Mouse (Mus musculus): ENCODE measurements around the gene Lyrm1. TPM values are rescaled to one million over a fixed set of nuclear protein-coding genes. Genes with fewer than 3 reads are reported as not detected.
A peak's percentile ranks its signal among the peaks of the same experiment; 100 is the strongest.

Gene Lyrm1
- polyA plus RNA-seq, 1 experiment from 2014 or later, result 18.0 TPM

DNA sequence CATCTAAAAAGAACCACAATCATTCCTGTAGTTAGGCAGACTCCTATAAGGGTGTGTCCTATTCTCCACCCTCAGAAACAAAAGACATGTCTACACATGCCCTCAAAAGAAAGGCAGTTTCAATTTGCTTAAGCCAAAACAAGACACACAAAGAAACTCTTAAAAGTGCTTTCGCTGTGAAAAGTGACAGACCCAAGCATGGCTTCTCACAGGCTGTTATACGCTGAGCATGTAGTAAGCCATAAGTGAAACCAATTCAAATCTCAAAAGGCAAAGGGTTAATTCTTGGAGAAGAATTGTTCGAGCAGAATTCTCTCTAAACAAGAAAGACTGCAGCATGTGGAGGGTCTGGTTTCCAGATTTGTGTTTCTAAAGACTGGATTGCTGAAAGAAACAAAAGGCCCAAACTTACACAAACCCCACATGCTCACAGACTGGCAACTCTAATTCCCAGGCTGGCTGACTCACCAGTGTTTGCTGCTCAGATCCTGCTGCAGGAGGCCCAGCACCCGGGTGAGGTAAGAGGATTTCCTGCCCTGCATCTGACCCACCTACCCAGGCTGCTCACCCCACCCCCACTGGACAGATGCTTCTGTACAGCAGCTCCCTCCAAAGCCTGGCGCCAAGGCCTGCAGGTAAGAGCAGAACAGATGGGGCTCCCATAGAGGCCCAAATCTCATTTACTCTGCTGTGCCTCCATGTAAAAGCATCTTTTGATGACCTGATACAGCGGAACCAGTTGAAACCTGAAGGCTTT is 34.1 kb upstream of the Lyrm1 start:
- no peaks in the 10 kb centered on the region for H3K9me3 ChIP-seq
- peak overlapping the region; percentile 61 for H3K27ac ChIP-seq
- H3K9ac ChIP-seq, result no peak overlapping the region
- H3K4me1 ChIP-seq, result peaks cover 11% of the 10 kb centered on the region
- H3K36me3 ChIP-seq (replicated peaks), result 0 out of 2 replicates have a peak, but pooled peaks cover 2% of the 10 kb centered on the region
- peak; percentile 79 for ATAC-seq (replicated peaks)
- no peak overlapping the region for H3K4me3 ChIP-seq
- H3K4me2 ChIP-seq, result no peak overlapping the region
- 11% methylated on average over 6 of the region's 6 CpGs for WGBS
- H3K27me3 ChIP-seq (replicated peaks), result no peaks in the 10 kb centered on the region

DNA sequence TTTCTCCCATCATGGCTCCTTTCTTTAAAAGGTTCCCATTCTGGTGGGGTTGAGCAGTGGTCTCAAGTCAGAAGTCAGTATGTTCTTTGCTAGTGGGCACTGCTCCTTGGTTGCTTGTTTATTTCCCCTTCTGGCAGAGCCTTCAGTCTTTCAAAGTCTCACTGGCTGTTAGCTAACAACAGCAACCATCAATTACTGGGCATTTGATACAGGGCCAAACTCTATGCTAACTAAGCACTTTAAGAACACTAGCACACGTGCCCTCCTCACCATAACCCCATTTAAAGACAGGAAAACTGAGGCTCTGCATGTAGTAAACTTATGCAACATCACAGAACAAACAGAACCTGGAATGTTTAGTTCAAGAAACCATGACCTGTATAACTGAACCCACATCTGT is 33.5 kb upstream of the Lyrm1 start:
- no peak overlapping the region for H3K4me3 ChIP-seq
- no peak overlapping the region for H3K9ac ChIP-seq
- ATAC-seq (replicated peaks), result no peak; the same call in 1 of the 2 replicates
- no peak overlapping the region for H3K4me2 ChIP-seq
- 37% methylated on average over 1 of the region's 1 CpGs for WGBS
- no peaks in the 10 kb centered on the region for H3K9me3 ChIP-seq
- H3K4me1 ChIP-seq, result peaks cover 11% of the 10 kb centered on the region
- 0 out of 2 replicates have a peak, but pooled peaks cover 2% of the 10 kb centered on the region for H3K36me3 ChIP-seq (replicated peaks)
- peak overlapping the region; percentile 61; the same call in 1 of the 2 replicates for H3K27ac ChIP-seq
- H3K27me3 ChIP-seq (replicated peaks), result no peaks in the 10 kb centered on the region

DNA sequence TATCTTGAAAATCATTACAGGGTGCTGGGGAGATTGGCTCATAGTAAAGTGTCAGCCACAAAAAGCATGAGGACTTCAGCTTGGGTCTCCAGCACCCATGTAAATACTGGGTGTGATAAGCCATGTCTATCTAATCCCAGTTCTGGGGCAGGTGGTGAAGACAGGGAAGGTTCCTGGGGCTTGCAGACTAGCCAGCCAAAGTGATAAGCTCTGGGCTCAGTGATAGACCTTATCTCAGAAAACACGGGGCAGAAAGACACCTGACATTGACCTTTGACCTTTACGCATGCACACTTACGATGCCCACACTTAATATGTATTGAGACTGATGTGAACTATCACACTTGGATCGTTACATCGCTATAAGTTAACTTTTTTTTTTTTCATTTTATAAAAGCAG is 31.2 kb upstream of the Lyrm1 start:
- 90% methylated on average over 5 of the region's 5 CpGs for WGBS
- Histone ChIP-seq H3K4me3 (no peak overlapping the region), H3K9me3 (no peaks in the 10 kb centered on the region), H3K4me2 (no peak overlapping the region), H3K27me3 (replicated peaks) (no peaks in the 10 kb centered on the region), H3K9ac (no peak overlapping the region), H3K27ac (no peak overlapping the region), H3K36me3 (replicated peaks) (no peaks in the 10 kb centered on the region), H3K4me1 (peaks cover 11% of the 10 kb centered on the region)
- no peak for ATAC-seq (replicated peaks)

DNA sequence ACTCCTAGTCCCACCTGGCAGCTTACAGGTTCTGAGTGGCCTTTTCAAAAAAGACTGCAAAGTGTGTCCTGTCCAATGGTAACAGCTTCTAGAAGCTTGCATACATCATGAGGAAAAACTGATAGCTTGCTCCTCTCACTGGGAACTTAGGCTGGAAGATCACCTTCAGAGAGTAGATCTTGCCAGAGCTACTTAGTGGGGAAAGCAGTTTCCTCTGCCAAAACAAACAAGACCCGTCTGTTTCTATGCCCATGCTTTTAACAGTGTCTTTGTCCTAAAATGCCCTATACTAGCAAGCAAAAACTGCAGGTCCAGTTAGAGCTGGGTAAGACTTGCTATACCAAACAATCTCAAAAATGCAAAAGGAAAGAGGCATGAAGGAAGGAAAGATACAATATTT is 29.5 kb upstream of the Lyrm1 start:
- WGBS, result 71% methylated on average over 1 of the region's 1 CpGs
- Histone ChIP-seq H3K27me3 (replicated peaks) (no peaks in the 10 kb centered on the region), H3K9me3 (no peaks in the 10 kb centered on the region), H3K36me3 (replicated peaks) (no peaks in the 10 kb centered on the region), H3K9ac (no peak overlapping the region), H3K27ac (no peak overlapping the region), H3K4me3 (no peak overlapping the region), H3K4me2 (no peak overlapping the region), H3K4me1 (peaks cover 11% of the 10 kb centered on the region; the same call in 1 of the 2 replicates)
- no peak for ATAC-seq (replicated peaks)

DNA sequence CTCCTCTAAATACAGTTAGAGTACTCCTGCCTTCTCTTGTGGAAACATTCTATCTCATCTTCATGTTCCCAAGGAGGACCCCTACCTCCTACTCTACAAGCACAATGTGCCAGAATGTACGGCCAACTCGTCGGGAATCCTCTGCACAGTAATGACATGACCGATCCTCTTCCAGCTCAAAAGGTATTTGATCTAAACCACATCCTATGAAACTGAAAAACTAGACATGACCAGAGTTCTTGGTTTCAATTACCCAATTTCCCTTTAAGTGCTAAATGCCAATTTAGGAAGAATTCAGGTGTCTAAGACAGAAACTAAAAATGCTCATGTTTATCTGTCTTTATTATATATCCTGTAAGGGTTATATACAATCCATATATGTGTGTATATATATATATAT is 23.5 kb upstream of the Lyrm1 start:
- Histone ChIP-seq H3K9me3 (no peaks in the 10 kb centered on the region), H3K4me1 (0 out of 2 replicates have a peak, but pooled peaks cover 5% of the 10 kb centered on the region), H3K4me2 (no peak overlapping the region), H3K4me3 (no peak overlapping the region), H3K27ac (no peak overlapping the region), H3K27me3 (replicated peaks) (no peaks in the 10 kb centered on the region), H3K9ac (no peak overlapping the region), H3K36me3 (replicated peaks) (no peaks in the 10 kb centered on the region)
- no peak for ATAC-seq (replicated peaks)
- WGBS, result 73% methylated on average over 4 of the region's 4 CpGs

DNA sequence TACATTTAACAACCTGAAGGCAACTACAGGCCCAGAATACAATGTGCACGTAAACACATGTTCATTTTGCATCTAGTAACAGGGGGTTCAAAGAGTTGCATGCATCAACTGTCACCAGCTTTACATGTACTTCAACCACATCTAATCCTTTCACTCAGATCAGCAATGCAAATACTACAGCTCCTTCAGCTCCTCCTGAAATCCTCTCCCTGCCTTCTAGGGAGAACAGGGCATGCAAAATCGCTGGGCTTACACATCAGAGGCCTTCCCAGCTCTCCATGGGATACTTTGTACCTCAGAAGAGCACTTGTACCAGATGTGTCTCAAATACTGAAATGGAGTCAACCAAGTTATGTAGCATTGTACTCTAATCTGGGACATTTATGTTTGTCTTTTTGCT is 22.6 kb upstream of the Lyrm1 start:
- Histone ChIP-seq H3K4me3 (no peak overlapping the region), H3K9me3 (no peaks in the 10 kb centered on the region), H3K27ac (no peak overlapping the region), H3K9ac (no peak overlapping the region), H3K4me2 (no peak overlapping the region), H3K27me3 (replicated peaks) (no peaks in the 10 kb centered on the region), H3K36me3 (replicated peaks) (no peaks in the 10 kb centered on the region), H3K4me1 (0 out of 2 replicates have a peak, but pooled peaks cover 5% of the 10 kb centered on the region)
- 0 out of 2 replicates have a peak, but pooled peaks have one; percentile 42 for ATAC-seq (replicated peaks)
- WGBS, result 15% methylated on average over 2 of the region's 2 CpGs

DNA sequence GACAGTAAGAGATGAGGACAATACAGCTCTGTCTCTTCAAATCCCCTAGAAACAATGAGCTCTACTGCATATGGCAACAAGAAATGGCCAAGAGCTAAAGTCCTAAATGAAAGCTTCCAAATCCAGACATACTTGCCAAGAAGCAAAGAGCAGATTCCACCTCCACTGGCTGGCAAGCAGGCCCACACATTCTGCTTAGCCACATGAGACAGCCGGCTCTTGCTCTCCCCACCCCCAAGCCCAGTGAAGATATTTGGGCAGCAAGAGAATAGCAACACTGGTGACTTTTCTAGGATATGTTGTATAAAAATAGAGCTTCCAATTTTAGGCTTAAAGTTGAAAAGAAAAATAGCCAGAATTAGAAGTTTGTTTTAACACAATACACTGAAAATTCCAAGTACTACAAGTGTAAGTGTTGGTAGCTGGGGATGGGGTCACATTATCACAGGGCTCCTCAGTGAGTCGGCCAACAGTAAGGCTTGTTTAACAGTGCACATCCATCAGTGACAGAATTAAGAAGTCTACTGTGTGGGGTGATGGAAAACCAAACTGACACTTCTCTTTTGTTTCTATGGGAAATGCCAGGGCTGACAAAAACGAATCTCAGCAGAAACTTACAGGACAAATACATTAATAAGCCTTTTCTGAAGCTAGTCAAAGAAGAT is 19.8 kb upstream of the Lyrm1 start:
- no peak for ATAC-seq (replicated peaks)
- H3K4me1 ChIP-seq, result 0 out of 2 replicates have a peak, but pooled peaks cover 5% of the 10 kb centered on the region
- H3K4me2 ChIP-seq, result no peak overlapping the region
- H3K9ac ChIP-seq, result no peak overlapping the region
- H3K27me3 ChIP-seq (replicated peaks), result no peaks in the 10 kb centered on the region
- H3K36me3 ChIP-seq (replicated peaks), result no peaks in the 10 kb centered on the region
- H3K27ac ChIP-seq, result no peak overlapping the region
- no peaks in the 10 kb centered on the region for H3K9me3 ChIP-seq
- no peak overlapping the region for H3K4me3 ChIP-seq
- WGBS, result 60% methylated on average over 3 of the region's 3 CpGs

DNA sequence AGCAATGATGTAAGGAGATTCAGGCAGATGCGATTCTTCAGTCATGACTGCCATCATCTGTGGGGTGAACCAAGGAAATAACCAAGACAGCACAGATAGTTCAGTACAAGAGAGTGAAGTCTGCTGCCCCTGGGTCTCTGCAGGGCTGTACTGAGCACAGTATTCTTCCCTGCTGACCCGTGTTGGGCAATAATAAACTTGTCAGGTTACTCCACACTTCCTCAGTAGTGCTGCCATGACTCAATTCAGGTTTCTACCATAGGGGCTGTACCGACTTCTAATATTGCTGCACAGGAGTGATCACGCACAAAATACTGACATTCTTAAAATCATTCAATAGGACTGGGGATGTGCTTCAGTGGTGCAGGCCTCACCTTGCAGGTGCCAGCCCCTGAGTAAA is 16.5 kb upstream of the Lyrm1 start:
- ATAC-seq (replicated peaks), result no peak
- H3K4me1 ChIP-seq, result no peaks in the 10 kb centered on the region
- no peak overlapping the region for H3K4me2 ChIP-seq
- no peaks in the 10 kb centered on the region for H3K9me3 ChIP-seq
- no peak overlapping the region for H3K4me3 ChIP-seq
- no peak overlapping the region for H3K27ac ChIP-seq
- no peak overlapping the region for H3K9ac ChIP-seq
- H3K36me3 ChIP-seq (replicated peaks), result no peaks in the 10 kb centered on the region
- no peaks in the 10 kb centered on the region for H3K27me3 ChIP-seq (replicated peaks)
- WGBS, result 93% methylated on average over 4 of the region's 4 CpGs

DNA sequence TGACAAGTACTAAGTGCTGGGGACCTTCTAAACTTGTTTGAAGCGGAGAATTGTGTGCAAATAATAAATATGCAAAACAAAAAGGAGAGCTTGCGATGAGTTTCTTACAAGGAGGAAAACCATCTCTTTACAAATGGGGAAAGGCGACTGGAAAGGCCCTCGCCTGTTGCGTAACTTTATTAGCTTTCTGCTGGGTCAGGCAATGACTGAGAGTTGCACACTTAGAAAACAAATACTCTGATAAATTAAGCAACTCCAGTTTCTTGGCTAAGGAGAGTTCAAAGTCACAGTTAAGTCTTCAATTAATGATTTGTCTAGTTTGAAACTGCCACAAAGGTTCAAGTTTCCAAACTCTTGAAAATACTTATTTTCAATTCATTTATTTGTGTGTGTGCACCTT is 15.3 kb upstream of the Lyrm1 start:
- no peaks in the 10 kb centered on the region for H3K27me3 ChIP-seq (replicated peaks)
- H3K9ac ChIP-seq, result no peak overlapping the region
- no peak overlapping the region for H3K4me2 ChIP-seq
- H3K9me3 ChIP-seq, result no peaks in the 10 kb centered on the region
- no peak for ATAC-seq (replicated peaks)
- no peak overlapping the region for H3K27ac ChIP-seq
- no peaks in the 10 kb centered on the region for H3K36me3 ChIP-seq (replicated peaks)
- WGBS, result 91% methylated on average over 5 of the region's 5 CpGs
- H3K4me3 ChIP-seq, result no peak overlapping the region
- H3K4me1 ChIP-seq, result no peaks in the 10 kb centered on the region

DNA sequence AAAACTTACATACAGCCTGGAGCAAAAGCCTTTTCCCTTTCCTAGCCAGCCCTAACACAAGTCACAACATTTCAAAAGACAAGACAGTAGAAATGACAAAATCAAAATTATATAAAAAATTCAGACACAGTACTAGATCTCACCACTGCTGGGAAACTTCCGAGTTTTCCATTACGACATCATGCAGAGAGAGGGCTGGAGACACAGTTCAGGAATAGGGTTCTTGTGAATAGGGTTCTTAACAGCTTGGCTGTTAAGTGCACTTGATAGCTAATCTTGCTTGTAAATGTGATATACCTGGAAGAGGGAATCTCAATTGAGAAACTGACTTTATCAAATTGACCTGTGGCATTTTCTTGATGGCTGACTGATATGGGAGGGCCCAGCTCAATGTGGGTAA is 14.4 kb upstream of the Lyrm1 start:
- no peaks in the 10 kb centered on the region for H3K36me3 ChIP-seq (replicated peaks)
- no peak overlapping the region for H3K9ac ChIP-seq
- no peak for ATAC-seq (replicated peaks)
- H3K4me2 ChIP-seq, result no peak overlapping the region
- no peak overlapping the region for H3K4me3 ChIP-seq
- no peaks in the 10 kb centered on the region for H3K4me1 ChIP-seq
- no peak overlapping the region for H3K27ac ChIP-seq
- H3K9me3 ChIP-seq, result no peaks in the 10 kb centered on the region
- H3K27me3 ChIP-seq (replicated peaks), result no peaks in the 10 kb centered on the region
- 85% methylated on average over 2 of the region's 2 CpGs for WGBS

DNA sequence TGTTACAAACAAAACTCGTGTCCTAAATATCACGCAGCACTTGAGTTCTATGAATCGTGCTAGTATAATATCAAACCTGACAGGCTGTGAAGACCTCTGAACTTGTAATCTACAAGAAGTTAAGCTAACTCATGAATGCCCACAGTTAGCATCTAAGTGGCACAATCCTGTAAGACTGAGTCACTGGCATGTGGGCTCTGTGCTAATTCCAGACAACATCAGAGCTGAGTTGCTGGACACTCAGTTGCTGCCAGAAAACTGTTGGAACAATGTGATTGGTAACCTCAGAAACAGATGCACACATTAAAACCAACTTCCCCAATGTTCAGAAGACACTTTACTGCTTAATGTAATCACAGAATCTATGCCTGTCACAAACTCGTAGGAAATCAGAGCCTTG is 7.8 kb upstream of the Lyrm1 start:
- Histone ChIP-seq H3K4me1 (peaks cover 2% of the 10 kb centered on the region; the same call in 1 of the 2 replicates), H3K4me2 (no peak overlapping the region), H3K9me3 (no peaks in the 10 kb centered on the region), H3K9ac (no peak overlapping the region), H3K27me3 (replicated peaks) (no peaks in the 10 kb centered on the region), H3K36me3 (replicated peaks) (no peaks in the 10 kb centered on the region), H3K4me3 (no peak overlapping the region), H3K27ac (no peak overlapping the region)
- 91% methylated on average over 4 of the region's 4 CpGs for WGBS
- ATAC-seq (replicated peaks), result no peak

DNA sequence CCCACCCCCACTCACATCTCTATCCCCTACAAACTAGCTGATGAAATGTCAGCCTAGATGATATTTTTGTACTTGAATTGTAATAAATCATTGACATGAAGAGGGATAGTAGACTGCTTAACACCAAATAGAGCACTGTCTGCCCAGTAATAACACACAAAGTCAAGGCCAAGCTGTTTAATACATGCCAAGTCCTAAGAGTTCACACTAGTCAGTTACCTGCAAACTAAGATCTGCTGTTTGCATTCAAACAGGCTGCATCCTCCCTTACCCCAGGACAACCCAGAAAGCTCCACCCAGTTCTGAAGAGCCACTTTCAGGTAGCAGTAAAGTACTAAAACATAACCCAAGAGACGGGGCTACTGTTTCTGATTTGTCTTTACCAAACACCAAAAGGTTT is 3.5 kb upstream of the Lyrm1 start:
- Histone ChIP-seq H3K9ac (no peak overlapping the region), H3K4me1 (peaks cover 31% of the 10 kb centered on the region), H3K27ac (no peak overlapping the region), H3K4me2 (no peak overlapping the region), H3K9me3 (no peaks in the 10 kb centered on the region), H3K27me3 (replicated peaks) (no peaks in the 10 kb centered on the region), H3K36me3 (replicated peaks) (no peaks in the 10 kb centered on the region), H3K4me3 (no peak overlapping the region)
- WGBS, result 96% methylated on average over 1 of the region's 1 CpGs
- ATAC-seq (replicated peaks), result no peak

DNA sequence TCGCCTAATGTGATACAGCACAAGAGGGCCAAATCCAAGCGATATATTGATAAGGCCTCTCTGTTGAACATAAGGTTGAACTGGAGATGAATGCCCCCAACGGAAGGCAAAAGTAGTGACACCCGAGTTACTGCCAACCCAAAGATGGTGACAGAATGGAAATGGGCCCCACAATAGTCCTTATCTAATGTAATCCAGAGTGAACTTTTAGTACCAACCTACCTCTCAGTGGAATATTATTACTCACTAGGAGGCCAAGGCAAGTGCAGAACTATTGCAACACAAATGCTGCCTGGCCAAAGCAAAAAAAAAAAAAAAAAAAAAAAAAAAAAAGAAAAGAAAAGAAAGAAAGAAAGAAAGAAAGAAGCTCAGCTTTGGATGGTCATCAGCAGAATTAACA is 2.9 kb upstream of the Lyrm1 start:
- no peak for ATAC-seq (replicated peaks)
- Histone ChIP-seq H3K4me3 (no peak overlapping the region), H3K4me1 (peaks cover 37% of the 10 kb centered on the region), H3K9me3 (no peaks in the 10 kb centered on the region), H3K27ac (no peak overlapping the region), H3K9ac (no peak overlapping the region), H3K27me3 (replicated peaks) (no peaks in the 10 kb centered on the region), H3K4me2 (no peak overlapping the region), H3K36me3 (replicated peaks) (no peaks in the 10 kb centered on the region)
- WGBS, result 97% methylated on average over 4 of the region's 4 CpGs
